Mouse (Mus musculus) kidney, adult 8-10 months (tissue): Measurements from ENCODE around the gene Sf1.
A peak's percentile ranks its signal among the peaks of the same experiment; 100 is the strongest.

Experiments used
- DNase-seq, 2 experiments: peaks; one replicate each; pipeline ENCODE4 v3.0.0; 2022

Gene Sf1

GRCm38 (mm10) chr19:6363411-6364240 lies at the start of gene Sf1:
Gene Sf1 (plus strand): TSS chr19:6363690.
- peak; percentile 100 for DNase-seq

- DNase-seq = no peak
Measured at GRCm38 (mm10) chr19:6313796-6314195, 49.7 kb upstream of the Sf1 start.

GRCm38 (mm10) chr19:6314513-6314912 lies 49.0 kb upstream of the Sf1 start:
- DNase-seq = no peak

- DNase-seq = no peak
Measured at GRCm38 (mm10) chr19:6315573-6315972, 47.9 kb upstream of the Sf1 start.

GRCm38 (mm10) chr19:6318145-6318544 lies 45.3 kb upstream of the Sf1 start:
- DNase-seq = no peak

GRCm38 (mm10) chr19:6321358-6321757 lies 42.1 kb upstream of the Sf1 start:
- DNase-seq = no peak

GRCm38 (mm10) chr19:6321786-6322621 lies 41.5 kb upstream of the Sf1 start:
- no peak for DNase-seq

GRCm38 (mm10) chr19:6324751-6325150 lies 38.7 kb upstream of the Sf1 start:
- no peak for DNase-seq

GRCm38 (mm10) chr19:6331178-6331577 lies 32.3 kb upstream of the Sf1 start:
- DNase-seq = no peak

- peak in 1 of 2 experiments; percentile 45 for DNase-seq
Measured at GRCm38 (mm10) chr19:6331719-6332516, 31.6 kb upstream of the Sf1 start.

- DNase-seq = no peak
Measured at GRCm38 (mm10) chr19:6333761-6334595, 29.5 kb upstream of the Sf1 start.

- peak; percentile 96 to 98 for DNase-seq
Measured at GRCm38 (mm10) chr19:6334673-6335457, 28.6 kb upstream of the Sf1 start, which contains the start of gene Men1. Gene Men1 (plus strand): TSS chr19:6334979.

GRCm38 (mm10) chr19:6335458-6335827 lies 28.0 kb upstream of the Sf1 start:
- no peak for DNase-seq

GRCm38 (mm10) chr19:6336920-6337319 lies 26.6 kb upstream of the Sf1 start:
- no peak for DNase-seq

GRCm38 (mm10) chr19:6338171-6338570 lies 25.3 kb upstream of the Sf1 start:
- DNase-seq = no peak

GRCm38 (mm10) chr19:6338716-6339115 lies 24.8 kb upstream of the Sf1 start:
- no peak for DNase-seq

GRCm38 (mm10) chr19:6339191-6339590 lies 24.3 kb upstream of the Sf1 start:
- DNase-seq = no peak

GRCm38 (mm10) chr19:6339890-6340504 lies 23.5 kb upstream of the Sf1 start:
- DNase-seq = peak; percentile 85

GRCm38 (mm10) chr19:6340524-6341452 lies 22.7 kb upstream of the Sf1 start, which contains the start of gene Map4k2:
Gene Map4k2 (plus strand): TSS chr19:6341135.
- peak; percentile 87 to 91 for DNase-seq
